Mouse (Mus musculus): ENCODE data around the gene Ech1. TPM values are rescaled to one million over a fixed set of nuclear protein-coding genes. Genes with fewer than 3 reads are reported as not detected.

Gene Ech1
- polyA plus RNA-seq, 1 experiment from 2014 or later, result 426 TPM

GRCm38 (mm10) chr7:28829821-28830220, 4.8 kb downstream of the Ech1 start:
- H3K9ac ChIP-seq (ENCODE audit: low read length), result no peak overlapping the region
- TF ChIP-seq CTCF (IDR thresholded peaks at IDR 0.05; ENCODE audit: low read depth), result no peak
- TF ChIP-seq EP300 (optimal IDR thresholded peaks at IDR 0.05), result no peak
- H3K4me3 ChIP-seq (ENCODE audit: low read depth, low read length), result no peak overlapping the region
- H3K27ac ChIP-seq (replicated peaks), result no peak overlapping the region
- H3K27me3 ChIP-seq (ENCODE audit: control insufficient read depth, insufficient read depth, low read length), result no peaks in the 10 kb centered on the region
- peaks cover 12% of the 10 kb centered on the region; the same call in 1 of the 2 replicates for H3K36me3 ChIP-seq (ENCODE audit: control insufficient read depth, insufficient read depth, low read length)
- no peak overlapping the region for H3K4me2 ChIP-seq (replicated peaks; ENCODE audit: low read depth)
- WGBS, result 90% methylated on average over 8 of the region's 8 CpGs
- ATAC-seq (ENCODE audit: low FRiP score, low TSS enrichment) (no peak), DNase-seq (ENCODE audit: low spot score) (peak; percentile 13)
- no peaks in the 10 kb centered on the region for H3K4me1 ChIP-seq (replicated peaks; ENCODE audit: control insufficient read depth, insufficient read depth)
- no peaks in the 10 kb centered on the region for H3K9me3 ChIP-seq (ENCODE audit: control insufficient read depth, low read length)

GRCm38 (mm10) chr7:28830981-28831380, 6.0 kb downstream of the Ech1 start:
- WGBS, result 72% methylated on average over 5 of the region's 5 CpGs
- H3K9me3 ChIP-seq (ENCODE audit: control insufficient read depth, low read length), result no peaks in the 10 kb centered on the region
- H3K4me3 ChIP-seq (ENCODE audit: low read depth, low read length), result no peak overlapping the region
- DNase-seq (ENCODE audit: low spot score), result no peak
- peaks cover 12% of the 10 kb centered on the region; the same call in 1 of the 2 replicates for H3K36me3 ChIP-seq (ENCODE audit: control insufficient read depth, insufficient read depth, low read length)
- H3K9ac ChIP-seq (ENCODE audit: low read length), result no peak overlapping the region
- no peaks in the 10 kb centered on the region for H3K27me3 ChIP-seq (ENCODE audit: control insufficient read depth, insufficient read depth, low read length)
- H3K27ac ChIP-seq (replicated peaks), result peak overlapping the region; percentile 65
- H3K4me2 ChIP-seq (replicated peaks; ENCODE audit: low read depth), result no peak overlapping the region
- no peak for TF ChIP-seq EP300 (optimal IDR thresholded peaks at IDR 0.05)
- TF ChIP-seq CTCF (IDR thresholded peaks at IDR 0.05; ENCODE audit: low read depth), result no peak
- H3K4me1 ChIP-seq (replicated peaks; ENCODE audit: control insufficient read depth, insufficient read depth), result no peaks in the 10 kb centered on the region
- no peak for ATAC-seq (ENCODE audit: low FRiP score, low TSS enrichment)

- H3K36me3 ChIP-seq (ENCODE audit: control insufficient read depth, insufficient read depth, low read length), result peaks cover 12% of the 10 kb centered on the region; the same call in 1 of the 2 replicates
- peak overlapping the region; percentile 65 for H3K27ac ChIP-seq (replicated peaks)
- DNase-seq (ENCODE audit: low spot score) (peak; percentile 16), ATAC-seq (ENCODE audit: low FRiP score, low TSS enrichment) (no peak)
- no peaks in the 10 kb centered on the region for H3K27me3 ChIP-seq (ENCODE audit: control insufficient read depth, insufficient read depth, low read length)
- no peaks in the 10 kb centered on the region for H3K4me1 ChIP-seq (replicated peaks; ENCODE audit: control insufficient read depth, insufficient read depth)
- H3K4me2 ChIP-seq (replicated peaks; ENCODE audit: low read depth), result no peak overlapping the region
- H3K9me3 ChIP-seq (ENCODE audit: control insufficient read depth, low read length), result no peaks in the 10 kb centered on the region
- TF ChIP-seq EP300 (optimal IDR thresholded peaks at IDR 0.05) (no peak), CTCF (IDR thresholded peaks at IDR 0.05; ENCODE audit: low read depth) (no peak)
- H3K4me3 ChIP-seq (ENCODE audit: low read depth, low read length), result no peak overlapping the region
- H3K9ac ChIP-seq (ENCODE audit: low read length), result no peak overlapping the region
- WGBS, result 77% methylated on average over 17 of the region's 17 CpGs
These were observed 6.6 kb downstream of the Ech1 start for GRCm38 (mm10) chr7:28831411-28832125.

- no peak for TF ChIP-seq CTCF (IDR thresholded peaks at IDR 0.05; ENCODE audit: low read depth)
- TF ChIP-seq EP300 (optimal IDR thresholded peaks at IDR 0.05), result no peak
- WGBS, result 44% methylated on average over 6 of the region's 6 CpGs
- Histone ChIP-seq H3K4me2 (replicated peaks; ENCODE audit: low read depth) (no peak overlapping the region), H3K27me3 (ENCODE audit: control insufficient read depth, insufficient read depth, low read length) (no peaks in the 10 kb centered on the region), H3K4me1 (replicated peaks; ENCODE audit: control insufficient read depth, insufficient read depth) (no peaks in the 10 kb centered on the region), H3K9me3 (ENCODE audit: control insufficient read depth, low read length) (no peaks in the 10 kb centered on the region), H3K4me3 (ENCODE audit: low read depth, low read length) (no peak overlapping the region), H3K27ac (replicated peaks) (peak overlapping the region; percentile 65), H3K36me3 (ENCODE audit: control insufficient read depth, insufficient read depth, low read length) (peaks cover 12% of the 10 kb centered on the region; the same call in 1 of the 2 replicates), H3K9ac (ENCODE audit: low read length) (no peak overlapping the region)
- ATAC-seq (ENCODE audit: low FRiP score, low TSS enrichment) (peak; percentile 41), DNase-seq (ENCODE audit: low spot score) (peak; percentile 71)
These were observed 7.1 kb downstream of the Ech1 start for GRCm38 (mm10) chr7:28832137-28832536.

- WGBS, result 59% methylated on average over 6 of the region's 6 CpGs
- H3K4me3 ChIP-seq (ENCODE audit: low read depth, low read length), result peak within 1 kb of the TSS; percentile 22
- H3K36me3 ChIP-seq (ENCODE audit: control insufficient read depth, insufficient read depth, low read length), result peaks cover 12% of the 10 kb centered on the region; the same call in 1 of the 2 replicates
- H3K9ac ChIP-seq (ENCODE audit: low read length), result peak within 1 kb of the TSS; percentile 18; the same call in 1 of the 2 replicates
- no peaks in the 10 kb centered on the region; the same call in 1 of the 2 replicates for H3K4me1 ChIP-seq (replicated peaks; ENCODE audit: control insufficient read depth, insufficient read depth)
- H3K27ac ChIP-seq (replicated peaks), result peak within 1 kb of the TSS; percentile 84
- TF ChIP-seq CTCF (IDR thresholded peaks at IDR 0.05; ENCODE audit: low read depth) (no peak), EP300 (optimal IDR thresholded peaks at IDR 0.05) (no peak)
- peak within 1 kb of the TSS; percentile 29 for H3K4me2 ChIP-seq (replicated peaks; ENCODE audit: low read depth)
- DNase-seq (ENCODE audit: low spot score) (peak; percentile 82), ATAC-seq (ENCODE audit: low FRiP score, low TSS enrichment) (peak; percentile 84)
- H3K27me3 ChIP-seq (ENCODE audit: control insufficient read depth, insufficient read depth, low read length), result no peaks in the 10 kb centered on the region
- no peaks in the 10 kb centered on the region for H3K9me3 ChIP-seq (ENCODE audit: control insufficient read depth, low read length)
These were observed 8.8 kb downstream of the Ech1 start, which contains the start of gene Lgals4 for GRCm38 (mm10) chr7:28833723-28834347. Gene Lgals4 (plus strand): TSS chr7:28833854.

- H3K27me3 ChIP-seq (ENCODE audit: control insufficient read depth, insufficient read depth, low read length), result no peaks in the 10 kb centered on the region
- no peak overlapping the region for H3K4me3 ChIP-seq (ENCODE audit: low read depth, low read length)
- no peaks in the 10 kb centered on the region; the same call in 1 of the 2 replicates for H3K4me1 ChIP-seq (replicated peaks; ENCODE audit: control insufficient read depth, insufficient read depth)
- H3K4me2 ChIP-seq (replicated peaks; ENCODE audit: low read depth), result no peak overlapping the region; the same call in 1 of the 2 replicates
- TF ChIP-seq CTCF (IDR thresholded peaks at IDR 0.05; ENCODE audit: low read depth) (no peak), EP300 (optimal IDR thresholded peaks at IDR 0.05) (no peak)
- no peak for ATAC-seq (ENCODE audit: low FRiP score, low TSS enrichment)
- H3K27ac ChIP-seq (replicated peaks), result peak overlapping the region; percentile 40
- H3K36me3 ChIP-seq (ENCODE audit: control insufficient read depth, insufficient read depth, low read length), result no peaks in the 10 kb centered on the region
- H3K9ac ChIP-seq (ENCODE audit: low read length), result no peak overlapping the region
- no peaks in the 10 kb centered on the region for H3K9me3 ChIP-seq (ENCODE audit: control insufficient read depth, low read length)
- no peak for DNase-seq (ENCODE audit: low spot score)
- 73% methylated on average over 5 of the region's 5 CpGs for WGBS
These were observed 11.9 kb downstream of the Ech1 start for GRCm38 (mm10) chr7:28836936-28837335.
